Mouse (Mus musculus) embryonic facial prominence, embryonic 13.5 days (tissue): ENCODE data around the gene Tex26. TPM values are rescaled to one million over a fixed set of nuclear protein-coding genes. Genes with fewer than 3 reads are reported as not detected.

ENCODE experiments used
- ATAC-seq: fragments of 200-750 bp; cut with Nextera tagmentation; 2 replicates; pipeline ENCODE4 v1.8.0; 2017; ENCODE audit warnings: low read depth; ENCODE audit not compliant: insufficient number of reproducible peaks, insufficient read depth, low FRiP score, low TSS enrichment
- H3K27ac ChIP-seq: fragments of 300-500 bp; sonication (generic); 2 replicates; pipeline ENCODE4 v1.5.1; 2015; ENCODE audit warnings: moderate library complexity, mild to moderate bottlenecking, inconsistent platforms
- H3K27me3 ChIP-seq: fragments of 300-500 bp; sonication (generic); 2 replicates; pipeline ENCODE4 v1.6.1; 2015; ENCODE audit warnings: mild to moderate bottlenecking, inconsistent platforms
- H3K36me3 ChIP-seq: fragments of 300-500 bp; sonication (generic); 2 replicates; pipeline ENCODE4 v1.6.1; 2015; ENCODE audit warnings: mild to moderate bottlenecking, inconsistent platforms
- H3K4me1 ChIP-seq: fragments of 300-500 bp; sonication (generic); 2 replicates; pipeline ENCODE4 v1.6.1; 2015; ENCODE audit warnings: inconsistent platforms
- H3K4me2 ChIP-seq: fragments of 300-500 bp; sonication (generic); 2 replicates; pipeline ENCODE4 v1.6.1; 2015; ENCODE audit warnings: moderate library complexity, mild to moderate bottlenecking, inconsistent platforms
- H3K4me3 ChIP-seq: fragments of 300-500 bp; sonication (generic); 2 replicates; pipeline ENCODE4 v1.5.1; 2015; ENCODE audit warnings: mild to moderate bottlenecking, inconsistent platforms
- H3K9ac ChIP-seq: fragments of 300-500 bp; sonication (generic); 2 replicates; pipeline ENCODE4 v1.6.1; 2015; ENCODE audit warnings: mild to moderate bottlenecking, inconsistent platforms
- H3K9me3 ChIP-seq: fragments of 300-500 bp; sonication (generic); 2 replicates; pipeline ENCODE4 v1.6.1; 2016; ENCODE audit warnings: inconsistent platforms
- WGBS: fragments of 180-500 bp; shearing (Covaris S2); methylation state at CpG from one replicate; pipeline ENCODE4 v1.1.7; 2015; ENCODE audit warnings: mixed read lengths; 5-methylcytosine and 5-hydroxymethylcytosine counted together
- polyA plus RNA-seq: library from polyadenylated mRNA; unstranded; fragments of >200 nt; fragmentation: Nextera tagmentation; extraction: Ambion mirVana; gene quantifications from 2 replicates; pipeline ENCODE4 v1.2.1, GENCODE M21; 2015

Tex26 gene
- polyA plus RNA-seq, 1 experiment from 2014 or later, result 0.34 TPM

- Histone ChIP-seq H3K9me3 (no peaks in the 10 kb centered on the region), H3K4me1 (peaks cover 11% of the 10 kb centered on the region), H3K27me3 (no peaks in the 10 kb centered on the region), H3K4me2 (no peak overlapping the region), H3K27ac (no peak overlapping the region), H3K36me3 (no peaks in the 10 kb centered on the region), H3K4me3 (no peak overlapping the region), H3K9ac (no peak overlapping the region)
- ATAC-seq, result no peak
- 83% methylated on average over 7 of the region's 7 CpGs for WGBS
Measured at GRCm38 (mm10) chr5:149456544-149456943, 17.1 kb downstream of the Tex26 start.

GRCm38 (mm10) chr5:149462071-149462470 is 22.6 kb downstream of the Tex26 start:
- no peak for ATAC-seq

GRCm38 (mm10) chr5:149465305-149465704 is 25.8 kb downstream of the Tex26 start:
- no peaks in the 10 kb centered on the region for H3K9me3 ChIP-seq
- H3K27ac ChIP-seq, result no peak overlapping the region
- no peaks in the 10 kb centered on the region for H3K27me3 ChIP-seq
- no peak for ATAC-seq
- no peaks in the 10 kb centered on the region for H3K36me3 ChIP-seq
- no peak overlapping the region for H3K4me2 ChIP-seq
- no peak overlapping the region for H3K9ac ChIP-seq
- WGBS, result 39% methylated on average over 4 of the region's 5 CpGs
- H3K4me3 ChIP-seq, result no peak overlapping the region
- H3K4me1 ChIP-seq, result peaks cover 14% of the 10 kb centered on the region

More at GRCm38 (mm10) chr5:149462071-149462470, 22.6 kb downstream of the Tex26 start:
- no peaks in the 10 kb centered on the region for H3K36me3 ChIP-seq
- no peaks in the 10 kb centered on the region for H3K9me3 ChIP-seq
- WGBS, result 83% methylated on average over 3 of the region's 3 CpGs
- no peak overlapping the region for H3K4me2 ChIP-seq
- H3K27ac ChIP-seq, result no peak overlapping the region
- H3K4me1 ChIP-seq, result peaks cover 19% of the 10 kb centered on the region
- H3K27me3 ChIP-seq, result no peaks in the 10 kb centered on the region
- H3K9ac ChIP-seq, result no peak overlapping the region
- no peak overlapping the region for H3K4me3 ChIP-seq

- Histone ChIP-seq H3K36me3 (no peaks in the 10 kb centered on the region), H3K9me3 (no peaks in the 10 kb centered on the region), H3K27me3 (no peaks in the 10 kb centered on the region), H3K4me2 (no peak overlapping the region), H3K4me3 (no peak overlapping the region), H3K27ac (no peak overlapping the region), H3K4me1 (no peaks in the 10 kb centered on the region), H3K9ac (no peak overlapping the region)
- WGBS, result 96% methylated on average over 9 of the region's 9 CpGs
- ATAC-seq, result no peak
Measured at GRCm38 (mm10) chr5:149474142-149474541, 34.7 kb downstream of the Tex26 start.

- Histone ChIP-seq H3K9me3 (no peaks in the 10 kb centered on the region), H3K4me1 (no peaks in the 10 kb centered on the region), H3K36me3 (no peaks in the 10 kb centered on the region), H3K27me3 (no peaks in the 10 kb centered on the region), H3K9ac (no peak overlapping the region), H3K4me3 (no peak overlapping the region), H3K27ac (no peak overlapping the region), H3K4me2 (no peak overlapping the region)
- no peak for ATAC-seq
- 92% methylated on average over 16 of the region's 16 CpGs for WGBS
Measured at GRCm38 (mm10) chr5:149474701-149475468, 35.4 kb downstream of the Tex26 start.

GRCm38 (mm10) chr5:149481920-149482319 is 42.5 kb downstream of the Tex26 start:
- Histone ChIP-seq H3K36me3 (no peaks in the 10 kb centered on the region), H3K27ac (no peak overlapping the region), H3K9ac (no peak overlapping the region), H3K4me2 (no peak overlapping the region), H3K27me3 (no peaks in the 10 kb centered on the region), H3K4me1 (no peaks in the 10 kb centered on the region), H3K9me3 (no peaks in the 10 kb centered on the region), H3K4me3 (no peak overlapping the region)
- 88% methylated on average over 7 of the region's 7 CpGs for WGBS
- no peak for ATAC-seq

GRCm38 (mm10) chr5:149483321-149484052 is 44.0 kb downstream of the Tex26 start:
- Histone ChIP-seq H3K27me3 (no peaks in the 10 kb centered on the region), H3K4me2 (no peak overlapping the region), H3K9ac (no peak overlapping the region), H3K9me3 (no peaks in the 10 kb centered on the region), H3K4me3 (no peak overlapping the region), H3K36me3 (no peaks in the 10 kb centered on the region), H3K27ac (no peak overlapping the region), H3K4me1 (peaks cover 7% of the 10 kb centered on the region)
- 62% methylated on average over 12 of the region's 12 CpGs for WGBS
- ATAC-seq, result no peak

GRCm38 (mm10) chr5:149484270-149484669 is 44.8 kb downstream of the Tex26 start:
- Histone ChIP-seq H3K9me3 (no peaks in the 10 kb centered on the region), H3K36me3 (no peaks in the 10 kb centered on the region), H3K4me2 (no peak overlapping the region), H3K27me3 (no peaks in the 10 kb centered on the region), H3K4me1 (peaks cover 15% of the 10 kb centered on the region), H3K4me3 (no peak overlapping the region), H3K27ac (no peak overlapping the region), H3K9ac (no peak overlapping the region)
- WGBS, result 85% methylated on average over 12 of the region's 12 CpGs
- ATAC-seq, result no peak

- Histone ChIP-seq H3K36me3 (no peaks in the 10 kb centered on the region), H3K9ac (no peak overlapping the region), H3K27me3 (no peaks in the 10 kb centered on the region), H3K4me2 (no peak overlapping the region), H3K9me3 (no peaks in the 10 kb centered on the region), H3K4me1 (peaks cover 17% of the 10 kb centered on the region), H3K4me3 (no peak overlapping the region), H3K27ac (no peak overlapping the region)
- WGBS, result 89% methylated on average over 6 of the region's 6 CpGs
- no peak for ATAC-seq
Measured at GRCm38 (mm10) chr5:149485447-149485846, 46.0 kb downstream of the Tex26 start.

GRCm38 (mm10) chr5:149488360-149489021 is 49.0 kb downstream of the Tex26 start:
- Histone ChIP-seq H3K4me1 (peaks cover 17% of the 10 kb centered on the region), H3K9me3 (no peaks in the 10 kb centered on the region), H3K27me3 (no peaks in the 10 kb centered on the region), H3K27ac (peak overlapping the region; percentile 28; the same call in 1 of the 2 replicates), H3K9ac (no peak overlapping the region), H3K4me3 (no peak overlapping the region), H3K36me3 (no peaks in the 10 kb centered on the region), H3K4me2 (peak overlapping the region; percentile 49)
- peak; percentile 48 for ATAC-seq
- 19% methylated on average over 11 of the region's 11 CpGs for WGBS

GRCm38 (mm10) chr5:149489136-149489535 is 49.7 kb downstream of the Tex26 start:
- Histone ChIP-seq H3K27ac (peak overlapping the region; percentile 65; the same call in 1 of the 2 replicates), H3K27me3 (no peaks in the 10 kb centered on the region)
- no peak for ATAC-seq

More at GRCm38 (mm10) chr5:149489136-149489535, 49.7 kb downstream of the Tex26 start:
- Histone ChIP-seq H3K9ac (no peak overlapping the region), H3K4me1 (peaks cover 17% of the 10 kb centered on the region), H3K36me3 (no peaks in the 10 kb centered on the region), H3K9me3 (no peaks in the 10 kb centered on the region), H3K4me3 (no peak overlapping the region), H3K4me2 (peak overlapping the region; percentile 49)
- WGBS, result 35% methylated on average over 11 of the region's 11 CpGs
